Comparison of ENCODE assay signal across 8 mouse cellular contexts in genomic region chr12:80260744-80261695, GRCm38 (mm10). TPM values are rescaled to one million over a fixed set of nuclear protein-coding genes. Genes with fewer than 3 reads are reported as not detected.
DNase-seq lines count a peak whose midpoint lies in the region; ATAC-seq and TF ChIP-seq lines count a peak whose summit lies in the region.

No protein-coding gene starts in this region.

- H3K36me3 ChIP-seq in spleen, adult 2 months (ENCODE audit: control insufficient read depth, insufficient read depth, low read length): no peaks in the 10 kb centered on the region
- H3K36me3 ChIP-seq in kidney, postnatal 0 days (ENCODE audit: insufficient read depth, low read length): no peaks in the 10 kb centered on the region

- H3K27me3 ChIP-seq in spleen, adult 2 months (ENCODE audit: control insufficient read depth, insufficient read depth, low read length): peaks cover 5% of the 10 kb centered on the region
- no peaks in the 10 kb centered on the region for H3K27me3 ChIP-seq in kidney, postnatal 0 days (ENCODE audit: insufficient read depth, low read length)

- no peak for TF ChIP-seq CTCF in spleen, adult 2 months (IDR thresholded peaks at IDR 0.05; ENCODE audit: extremely low read depth, insufficient read depth, insufficient read length, insufficient replicate concordance)
- TF ChIP-seq CTCF in embryonic fibroblast, embryonic 13.5 days (IDR thresholded peaks at IDR 0.05; ENCODE audit: borderline replicate concordance, insufficient read depth, low read length): no peak
- no peak for TF ChIP-seq CTCF in kidney, postnatal 0 days (IDR thresholded peaks at IDR 0.05; ENCODE audit: low read depth)

- H3K9me3 ChIP-seq in kidney, postnatal 0 days (replicated peaks; ENCODE audit: low read length): no peaks in the 10 kb centered on the region

- peaks cover 8% of the 10 kb centered on the region for H3K4me1 ChIP-seq in spleen, adult 2 months (ENCODE audit: control insufficient read depth, insufficient read depth, insufficient read length)
- peaks cover 4% of the 10 kb centered on the region; the same call in 1 of the 2 replicates for H3K4me1 ChIP-seq in embryonic fibroblast, embryonic 13.5 days (ENCODE audit: control insufficient read depth, insufficient read depth, low read length)
- peaks cover 13% of the 10 kb centered on the region; the same call in 1 of the 2 replicates for H3K4me1 ChIP-seq in kidney, postnatal 0 days (replicated peaks; ENCODE audit: insufficient read depth, low read length)

- no peak for TF ChIP-seq POLR2A in spleen, adult 2 months (IDR thresholded peaks at IDR 0.05; ENCODE audit: low read depth, low read length)
- TF ChIP-seq POLR2A in embryonic fibroblast, embryonic 13.5 days (IDR thresholded peaks at IDR 0.05; ENCODE audit: low read depth, low read length): peak; percentile 8; the same call in 1 of the 2 replicates

- peak overlapping the region; percentile 62 for H3K4me3 ChIP-seq in spleen, adult 2 months (ENCODE audit: extremely low read depth, insufficient read depth, insufficient read length)
- H3K4me3 ChIP-seq in embryonic fibroblast, embryonic 13.5 days (ENCODE audit: insufficient read depth, low read length): peak overlapping the region; percentile 65
- H3K4me3 ChIP-seq in kidney, postnatal 0 days (replicated peaks; ENCODE audit: low read depth, low read length): peak overlapping the region; percentile 93

- 31% methylated on average over 25 of the region's 25 CpGs for WGBS in spleen, adult 2 months
- 11% methylated on average over 25 of the region's 25 CpGs for WGBS in kidney, postnatal 0 days

- peak; percentile 18; the same call in 1 of the 2 replicates for ATAC-seq in kidney, postnatal 0 days (replicated peaks; ENCODE audit: low FRiP score, low read depth)
- ATAC-seq in CD4-positive, CD25-positive, alpha-beta regulatory T cell, adult 4 months: no peak

- H3K9ac ChIP-seq in kidney, postnatal 0 days (ENCODE audit: low read depth, low read length): peak overlapping the region; percentile 79

- peak overlapping the region; percentile 80 for H3K27ac ChIP-seq in spleen, adult 2 months (ENCODE audit: insufficient read depth, low read length)
- H3K27ac ChIP-seq in embryonic fibroblast, embryonic 13.5 days (ENCODE audit: insufficient read depth, low read length): peak overlapping the region; percentile 94
- H3K27ac ChIP-seq in kidney, postnatal 0 days: peak overlapping the region; percentile 96

- H3K4me2 ChIP-seq in kidney, postnatal 0 days (ENCODE audit: low read length): peak overlapping the region; percentile 88

- peak in 1 of 2 experiments; percentile 7 for DNase-seq in spleen, adult 2 months (ENCODE audit: low read depth in 1 of 2, low spot score in 2 of 2)
- no peak for DNase-seq in spleen, adult 12 weeks (ENCODE audit: low spot score)
- DNase-seq in kidney, postnatal 0 days (ENCODE audit: low spot score): peak; percentile 78
- DNase-seq in lung, postnatal 25 days (ENCODE audit: low spot score): peak; percentile 71
- no peak for DNase-seq in adrenal gland, postnatal 4 days (ENCODE audit: low spot score in 2 of 2)
- DNase-seq in adrenal gland, postnatal 25 days: no peak

RNA-seq across cellular contexts. Expression of gene Actn1, which starts 0.8 kb away (rescaled TPM):
- polyA plus RNA-seq in spleen, adult 2 months (2012; rRNA removed): 81.7 and 84.7 TPM in 2 replicates
- 488 and 794 TPM in 2 replicates for polyA plus RNA-seq in embryonic fibroblast, embryonic 13.5 days (2011; ENCODE audit: insufficient read length, low read depth, missing spikeins)
- 32.5 and 37.1 TPM in 2 replicates for polyA plus RNA-seq in kidney, postnatal 0 days (2015; fragmentation: Nextera tagmentation; extraction: Ambion mirVana)
- 10 to 100 TPM; 59.3 to 80.6 TPM for total RNA-seq in adrenal gland, postnatal 4 days (2021)
- 10 to 100 TPM; 47.8 to 47.9 TPM for polyA plus RNA-seq in CD4-positive, CD25-positive, alpha-beta regulatory T cell, adult 4 months (2017; shearing (Covaris generic))
- 35.0 and 37.3 TPM in 2 replicates for total RNA-seq in adrenal gland, postnatal 25 days (2021)

Comparison
In these comparisons a context has a peak if more than half of its experiments do, and no peak if none do; other contexts are left out.
1. DNase-seq: peak in kidney, postnatal 0 days (single experiment) and lung, postnatal 25 days (single experiment); none in spleen, adult 12 weeks (single experiment), adrenal gland, postnatal 4 days (0 of 2) and adrenal gland, postnatal 25 days (single experiment).
2. Peak in every context shown above with its lines, with median percentiles within 50 percentile points of each other: H3K27ac ChIP-seq and H3K4me3 ChIP-seq.